Mouse (Mus musculus) 3134 (cell line): ENCODE measurements around the gene Kank2.

ENCODE experiments used
- DNase-seq: peaks from one replicate; pipeline ENCODE4 v3.0.0-alpha.2; 2011; ENCODE audit warnings: low spot score; ENCODE audit not compliant: insufficient read length; ENCODE audit errors: extremely low read depth

The Kank2 gene

DNA sequence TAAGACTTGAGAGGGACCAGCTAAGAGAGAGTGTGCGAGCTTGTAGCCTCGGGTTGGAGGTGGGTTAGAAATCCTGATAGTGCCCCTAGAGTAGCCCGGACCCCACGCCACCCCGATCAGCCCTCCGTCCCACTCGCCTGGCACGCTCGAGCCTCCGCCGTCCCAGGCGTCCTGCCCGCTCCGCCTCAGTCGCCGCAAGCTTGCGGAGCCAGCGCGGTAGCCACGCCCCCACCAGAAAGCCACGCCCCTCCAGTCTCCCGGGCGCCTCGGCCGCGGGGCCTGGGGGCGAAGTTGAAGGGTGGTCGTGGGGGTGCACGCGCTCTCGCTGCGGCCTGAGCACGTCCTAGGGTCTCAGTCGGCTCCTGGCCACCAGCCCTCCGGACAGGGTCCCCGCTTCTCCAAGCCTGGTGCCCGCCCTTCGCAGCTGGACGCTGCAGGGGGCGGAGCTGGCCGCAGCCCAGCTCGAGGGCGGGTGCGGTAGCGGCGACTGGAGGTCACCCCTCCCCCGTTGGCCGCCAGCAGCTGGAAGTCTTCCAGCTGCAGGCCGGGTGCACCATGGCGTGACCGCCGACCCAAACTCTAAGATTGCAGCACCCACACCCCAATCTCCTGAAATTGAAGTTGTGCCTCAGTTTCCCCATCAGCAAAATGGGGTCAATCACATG, at the start of gene Kank2:
TSS of gene Kank2 (minus strand) at position 400 of the 665 bp plus-strand sequence.
- peak; percentile 91 for DNase-seq

DNA sequence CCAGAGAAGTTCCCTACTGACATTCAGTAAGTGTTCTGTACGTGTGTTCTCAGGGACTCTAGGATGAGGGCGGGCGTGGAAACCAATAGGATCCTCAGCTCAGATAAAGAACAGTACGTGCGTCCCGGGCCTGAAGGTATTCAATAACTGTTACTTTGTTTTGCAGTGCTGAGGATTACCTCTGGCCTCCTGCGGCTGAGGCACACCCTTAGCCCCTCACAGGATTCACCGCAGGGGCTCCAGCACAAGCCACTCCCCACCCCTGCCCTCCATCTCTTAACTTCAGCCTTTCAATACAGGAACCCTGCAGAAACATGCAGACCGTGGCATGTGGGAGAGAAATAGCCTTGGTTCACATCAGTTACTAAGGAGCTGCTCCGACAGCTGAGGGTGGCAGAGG, 49.4 kb upstream of the Kank2 start:
- no peak for DNase-seq

DNA sequence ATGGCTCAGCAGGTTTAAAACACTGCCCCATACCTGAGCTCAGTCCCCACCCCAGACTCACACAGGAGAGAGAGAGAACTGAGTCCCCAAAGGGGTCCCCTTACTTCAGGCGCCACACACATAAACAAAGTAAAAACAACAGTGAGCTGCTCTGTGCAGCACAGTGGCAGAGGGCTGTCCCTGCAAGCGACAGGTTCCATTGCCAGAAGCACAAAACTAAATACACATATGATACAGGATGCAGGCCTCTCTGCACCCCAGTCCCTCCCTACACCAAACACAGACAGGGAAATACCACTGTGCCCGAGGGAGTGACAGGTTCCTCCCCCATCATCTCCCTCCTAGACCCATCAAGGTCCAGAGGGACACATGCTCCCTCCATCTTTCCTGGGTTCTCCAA, 48.9 kb upstream of the Kank2 start:
- DNase-seq, result no peak

DNA sequence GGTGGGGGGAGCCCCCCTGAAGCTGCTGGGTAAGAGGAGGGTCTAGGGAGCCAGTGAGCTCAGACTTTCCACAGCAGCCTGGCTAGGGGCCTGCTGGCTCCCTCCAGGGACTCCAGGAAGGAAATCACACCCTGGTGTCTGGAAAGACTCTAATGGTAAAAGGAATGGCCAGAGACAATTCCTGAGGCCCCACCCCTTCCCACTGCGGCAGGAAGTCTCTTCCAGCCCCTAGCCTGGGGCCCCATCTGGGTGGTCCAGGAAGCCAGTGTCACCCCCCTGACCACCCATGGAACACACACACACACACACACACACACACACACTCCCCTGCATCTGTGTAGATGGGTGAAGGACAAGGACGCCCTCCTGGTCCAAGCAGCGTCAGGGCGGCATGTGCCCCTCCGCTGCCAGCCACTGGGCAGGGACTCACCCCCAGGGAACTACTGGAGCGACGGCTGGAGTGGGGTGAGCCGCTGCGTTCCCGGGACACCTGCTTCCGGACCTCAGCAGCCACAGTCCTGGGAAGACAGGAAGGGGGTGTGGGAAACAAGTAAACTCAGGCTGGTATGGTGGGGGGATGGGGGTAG, 48.3 kb upstream of the Kank2 start:
- no peak for DNase-seq

DNA sequence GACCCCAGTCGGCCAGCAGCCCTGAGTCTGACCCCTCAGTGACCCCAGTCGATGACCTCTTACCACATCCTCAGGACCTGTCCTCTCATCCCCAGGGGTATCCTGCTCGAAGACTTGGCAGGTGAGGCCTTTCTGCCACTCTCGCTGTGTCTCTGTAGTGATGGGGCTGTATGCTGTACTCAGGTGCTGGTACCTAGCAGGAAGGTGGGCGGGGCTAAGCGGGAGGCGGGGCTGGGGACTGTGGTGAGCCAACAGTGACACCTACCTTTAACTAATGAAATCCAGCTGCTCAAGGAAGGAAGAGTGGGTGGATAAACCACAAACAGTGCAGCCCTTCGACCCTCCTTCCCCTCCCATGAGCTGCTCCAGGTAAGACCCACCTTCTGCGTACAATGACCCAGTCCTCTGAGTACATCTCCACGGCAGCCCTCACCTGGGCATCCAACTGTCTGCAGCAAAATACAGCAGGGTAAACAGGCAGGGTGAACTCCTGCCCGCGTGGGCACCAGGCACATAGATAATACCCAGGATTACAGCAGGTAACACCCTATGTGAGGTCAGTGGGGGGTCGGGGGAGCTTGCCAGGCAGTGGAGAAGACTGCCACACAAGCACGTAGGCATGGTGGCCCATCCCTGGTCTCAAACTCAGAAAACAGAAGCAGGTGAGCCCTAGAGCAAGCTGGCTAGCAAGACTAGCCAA, 47.0 kb upstream of the Kank2 start:
- no peak for DNase-seq

DNA sequence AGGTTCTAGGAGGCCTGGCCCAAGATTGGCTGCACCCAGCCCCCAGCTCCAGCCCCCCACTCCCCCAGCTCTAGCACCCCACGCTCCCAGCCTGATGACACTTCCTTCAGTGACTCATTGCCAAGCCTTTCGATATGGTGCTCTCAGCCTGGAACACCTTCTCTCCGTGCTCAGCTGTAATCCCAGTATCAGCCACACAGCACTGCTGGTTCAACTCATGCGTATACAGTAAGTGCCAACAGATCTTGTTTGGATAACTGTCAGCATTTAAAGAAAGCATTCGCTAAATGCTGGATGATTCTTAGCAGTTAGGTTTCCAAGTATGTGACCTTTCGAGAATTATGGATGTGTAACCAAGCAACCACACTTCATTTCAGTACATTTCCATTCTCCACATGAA, 44.5 kb upstream of the Kank2 start:
- no peak for DNase-seq

DNA sequence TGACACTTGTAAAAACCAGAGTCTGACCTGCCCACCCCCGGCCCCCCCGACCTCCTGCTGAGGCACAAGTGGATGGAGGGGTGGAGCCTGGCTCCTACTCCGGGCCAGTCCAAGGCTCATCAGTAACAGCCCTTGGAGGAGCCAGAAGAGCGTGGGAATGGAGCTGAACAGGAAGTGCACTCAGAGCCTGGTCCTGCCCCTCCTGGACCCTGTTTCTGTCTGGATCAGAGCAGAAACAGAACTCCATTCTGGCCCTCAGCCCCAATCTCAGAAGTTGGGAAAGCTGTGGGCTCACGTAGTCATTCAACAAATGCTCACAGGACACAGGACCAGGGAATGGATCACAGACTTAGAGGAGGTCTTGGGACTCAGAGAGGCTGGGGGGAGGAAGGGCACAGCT, 43.8 kb upstream of the Kank2 start:
- no peak for DNase-seq

DNA sequence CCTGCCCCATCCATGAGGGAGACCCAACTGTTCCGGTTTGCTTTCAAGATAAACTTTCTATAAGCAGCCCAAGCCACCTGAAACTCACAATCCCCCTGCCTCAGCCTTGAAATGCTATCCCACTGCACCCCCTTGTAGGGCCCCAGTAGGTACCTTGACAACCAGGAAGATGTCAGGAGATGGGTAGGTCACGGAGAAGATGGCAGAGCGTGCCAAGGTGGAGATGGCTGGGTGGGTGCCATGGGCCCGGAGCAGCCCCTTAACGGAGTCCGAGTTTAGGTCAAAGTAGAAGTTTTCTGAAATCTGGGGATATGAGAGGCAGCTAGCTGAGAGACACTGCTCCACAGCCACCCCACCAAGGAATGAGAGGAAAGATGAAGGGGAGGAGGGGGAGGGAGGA, 42.8 kb upstream of the Kank2 start:
- no peak for DNase-seq

DNA sequence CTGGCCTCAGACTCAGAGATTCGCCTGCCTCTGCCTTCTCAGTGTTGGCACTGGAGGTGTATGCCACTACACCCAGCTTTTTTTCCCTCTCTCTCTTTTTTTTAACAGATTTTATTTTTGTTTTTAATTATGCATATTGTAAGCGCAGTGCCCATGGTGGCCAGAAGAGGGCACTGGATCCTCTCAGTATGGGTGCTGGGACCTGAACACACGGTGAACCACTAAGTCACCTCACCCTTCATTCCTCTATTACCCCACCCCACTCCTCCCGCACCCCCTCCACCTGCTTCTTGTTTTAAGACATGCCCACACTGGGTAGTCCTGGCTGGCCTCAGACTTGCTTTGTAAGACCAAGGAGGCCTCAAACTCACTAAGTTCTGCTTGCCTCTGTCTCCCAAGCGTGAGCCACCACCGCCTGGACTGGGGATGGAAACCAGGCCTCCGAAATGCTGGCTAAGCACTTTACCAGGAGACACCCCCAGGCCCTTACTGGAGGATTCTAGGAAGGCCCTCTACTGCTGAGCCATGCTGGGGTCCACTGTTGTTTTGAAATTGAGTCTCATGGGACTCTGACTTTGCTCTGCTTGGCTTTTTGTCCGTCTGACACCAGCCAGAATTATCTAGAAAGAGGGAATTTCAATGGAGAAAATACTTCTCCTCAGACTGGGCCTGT, 41.7 kb upstream of the Kank2 start:
- DNase-seq, result peak; percentile 38

DNA sequence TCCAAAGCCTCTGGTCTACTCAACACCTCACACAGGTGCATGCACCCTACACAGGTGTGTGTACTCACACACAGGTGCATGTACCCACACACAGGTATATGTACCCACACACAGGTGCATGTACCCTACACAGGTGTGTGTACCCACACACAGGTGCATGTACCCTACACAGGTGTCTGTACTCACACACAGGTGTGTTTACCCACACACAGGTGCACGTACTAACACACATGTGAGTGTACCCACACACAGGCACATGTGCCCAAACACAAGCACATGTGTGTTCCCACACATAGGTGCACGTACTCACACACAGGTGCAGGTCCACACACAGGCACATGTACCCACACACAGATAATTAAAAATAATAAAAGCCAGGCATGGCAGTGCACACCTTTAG, 39.1 kb upstream of the Kank2 start:
- no peak for DNase-seq

DNA sequence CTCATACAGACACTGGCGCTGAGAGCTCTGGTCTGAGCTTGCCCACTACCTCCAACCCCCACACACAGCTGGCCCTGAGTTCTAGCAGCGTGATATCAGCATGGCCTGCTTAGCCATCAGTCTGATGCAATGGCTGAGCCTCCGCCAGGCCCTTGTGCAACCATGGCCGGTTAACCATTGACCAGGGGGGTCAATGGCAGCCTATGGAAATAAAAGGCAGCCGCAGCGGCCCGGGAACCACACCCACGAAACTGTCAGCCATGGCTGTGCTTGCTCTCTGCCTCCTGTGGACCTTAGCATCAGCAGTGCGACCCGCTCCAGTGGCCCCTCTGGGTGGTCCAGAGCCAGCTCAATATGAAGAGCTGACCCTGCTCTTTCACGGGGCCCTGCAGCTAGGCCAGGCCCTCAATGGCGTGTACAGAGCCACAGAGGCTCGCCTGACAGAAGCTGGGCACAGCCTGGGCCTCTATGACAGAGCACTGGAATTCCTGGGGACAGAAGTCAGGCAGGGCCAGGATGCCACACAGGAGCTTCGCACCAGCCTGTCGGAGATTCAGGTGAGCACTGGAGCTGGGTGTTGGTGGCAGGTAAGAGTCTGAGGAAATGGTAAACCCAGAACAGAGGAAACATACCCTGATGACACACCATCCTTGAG, 36.8 kb upstream of the Kank2 start, which contains the start of gene Angptl8:
TSS of gene Angptl8 (plus strand) at position 253 of the 655 bp plus-strand sequence.
- no peak for DNase-seq

DNA sequence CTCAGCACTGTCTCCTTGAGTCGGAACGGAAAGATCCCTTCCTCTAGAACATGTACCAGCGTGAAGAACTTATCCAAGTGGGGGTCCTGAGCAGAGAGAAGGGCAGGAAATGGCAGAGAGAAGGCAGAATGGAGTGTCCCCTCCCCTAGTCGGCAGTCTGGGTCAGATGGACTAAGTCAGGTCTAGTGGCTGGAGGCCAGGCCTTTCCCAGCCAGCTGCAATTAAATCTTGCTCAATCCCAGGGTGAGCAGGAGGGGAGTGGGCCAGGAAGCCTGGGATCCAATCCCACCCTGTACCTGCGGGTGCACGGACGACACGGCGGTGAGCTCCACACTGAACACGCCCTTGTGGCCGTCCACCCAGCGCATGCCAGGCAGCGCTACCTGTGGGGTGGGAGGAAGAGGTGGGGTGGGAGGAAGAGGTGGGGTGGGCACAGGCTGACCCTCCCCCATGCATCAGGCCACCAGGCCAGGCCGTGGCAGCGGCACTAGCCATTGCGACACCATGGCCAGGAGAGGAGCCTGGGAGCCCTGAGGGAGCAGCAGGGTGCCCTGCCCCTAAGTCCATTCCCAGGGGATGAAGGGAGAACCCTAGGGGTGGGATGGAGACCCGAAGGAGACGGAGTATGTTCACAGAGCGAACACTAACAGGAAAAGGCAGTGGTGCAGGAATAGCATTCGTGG, 33.2 kb upstream of the Kank2 start:
- DNase-seq, result no peak

DNA sequence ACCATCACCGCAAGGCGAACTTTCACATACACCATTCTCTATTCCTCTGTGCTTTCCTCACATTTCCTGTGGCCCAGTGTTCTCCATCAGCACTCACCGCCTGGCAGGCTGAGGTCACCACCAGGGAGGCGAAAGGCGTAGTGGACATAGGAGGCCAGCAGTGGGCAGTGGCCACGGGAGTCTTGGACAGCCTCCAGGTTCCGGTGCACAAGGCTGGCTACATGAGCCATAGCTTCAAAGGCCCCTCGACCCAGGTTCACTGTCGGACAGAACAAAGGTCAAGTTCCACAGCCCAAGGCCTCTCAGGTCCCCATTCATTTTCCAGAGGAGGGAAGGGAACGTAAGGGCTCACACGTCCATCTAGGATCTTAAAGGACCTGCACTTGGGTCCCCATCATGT, 32.4 kb upstream of the Kank2 start:
- DNase-seq, result no peak

DNA sequence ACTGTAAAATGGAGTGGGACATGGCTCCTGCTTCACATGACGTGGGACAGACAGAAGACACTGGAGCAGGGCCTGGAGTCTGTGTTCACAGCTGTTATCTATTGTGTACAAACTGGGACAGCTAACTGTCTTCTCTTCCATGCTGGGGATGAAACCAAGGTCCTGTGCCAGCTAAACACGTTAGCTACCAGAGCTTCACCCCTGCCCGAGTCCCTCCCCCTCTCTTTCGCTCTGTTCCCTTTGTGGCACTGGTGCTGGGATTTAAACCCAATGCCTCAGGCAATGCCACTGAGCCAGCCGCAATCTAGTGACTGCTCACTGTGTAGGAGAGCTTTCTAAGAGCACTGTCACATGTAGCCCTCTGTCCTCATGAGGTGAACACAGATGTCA, 31.9 kb upstream of the Kank2 start:
- no peak for DNase-seq

DNA sequence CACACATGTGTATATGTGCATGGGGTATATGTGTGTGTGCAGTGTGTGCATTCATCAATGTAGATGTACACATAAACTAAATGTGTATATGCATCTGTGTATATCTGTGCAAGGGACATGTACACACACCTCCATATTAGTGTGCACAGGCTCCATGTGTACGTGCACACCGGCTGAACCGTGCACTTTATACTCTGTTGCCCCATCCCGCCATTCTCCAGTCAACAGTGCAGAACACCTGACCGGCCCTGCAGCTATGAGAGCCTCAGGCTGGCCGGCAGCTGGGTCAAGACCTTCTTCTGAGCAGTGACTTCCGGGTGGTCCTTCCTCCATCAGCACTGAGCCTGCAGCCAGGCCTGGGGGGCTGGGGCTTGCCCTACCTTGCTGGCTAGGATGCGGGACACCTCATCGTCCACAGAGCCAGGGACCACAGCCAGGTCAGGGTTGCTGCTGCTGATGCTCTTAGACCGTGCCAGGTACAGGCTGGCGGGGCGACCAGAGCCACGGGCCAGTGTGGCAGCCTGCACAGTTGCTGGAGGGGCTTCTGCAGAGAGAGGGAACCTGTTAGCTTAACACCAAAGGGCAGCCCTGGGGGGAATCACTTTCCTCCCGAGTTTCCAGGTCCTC, 31.4 kb upstream of the Kank2 start:
- DNase-seq, result no peak

DNA sequence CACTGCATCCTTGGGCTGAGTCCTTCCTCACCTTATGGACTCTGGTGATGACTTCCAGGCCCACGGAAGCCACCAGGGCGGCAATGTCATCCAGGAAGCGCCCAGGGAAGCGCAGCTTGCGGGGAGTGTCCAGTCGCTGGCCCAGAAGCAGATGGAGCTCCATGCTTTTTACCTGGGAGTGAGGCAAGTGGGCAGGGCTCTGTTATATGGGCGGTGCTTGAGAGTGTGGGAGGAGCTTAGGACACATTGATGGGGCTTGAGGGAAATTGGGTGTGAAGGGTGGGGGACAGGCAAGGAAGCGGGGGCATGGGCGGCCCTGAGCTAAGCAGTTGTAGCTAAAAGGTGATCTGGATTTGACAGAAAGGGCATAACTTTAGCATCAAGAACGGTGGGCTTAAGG, 25.8 kb upstream of the Kank2 start:
- DNase-seq, result no peak

DNA sequence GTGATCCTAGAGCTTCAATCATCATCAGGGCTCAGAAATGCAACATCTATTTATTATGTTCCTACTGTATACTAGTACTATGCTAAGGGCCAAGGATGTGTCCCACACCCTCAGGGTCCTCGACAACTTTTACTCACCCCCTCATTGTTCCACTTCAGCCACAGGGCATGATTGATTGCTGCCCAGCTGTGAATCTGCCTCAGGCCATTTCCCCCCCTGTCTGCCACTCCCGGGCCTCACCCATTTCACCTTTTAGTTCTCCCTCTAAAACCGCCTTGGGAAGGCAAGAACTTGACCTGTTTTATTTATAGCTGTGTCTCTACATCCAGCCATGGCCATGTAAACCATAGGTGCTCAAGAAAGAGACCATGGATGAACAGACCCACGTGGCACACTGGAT, 25.4 kb upstream of the Kank2 start:
- DNase-seq, result no peak

DNA sequence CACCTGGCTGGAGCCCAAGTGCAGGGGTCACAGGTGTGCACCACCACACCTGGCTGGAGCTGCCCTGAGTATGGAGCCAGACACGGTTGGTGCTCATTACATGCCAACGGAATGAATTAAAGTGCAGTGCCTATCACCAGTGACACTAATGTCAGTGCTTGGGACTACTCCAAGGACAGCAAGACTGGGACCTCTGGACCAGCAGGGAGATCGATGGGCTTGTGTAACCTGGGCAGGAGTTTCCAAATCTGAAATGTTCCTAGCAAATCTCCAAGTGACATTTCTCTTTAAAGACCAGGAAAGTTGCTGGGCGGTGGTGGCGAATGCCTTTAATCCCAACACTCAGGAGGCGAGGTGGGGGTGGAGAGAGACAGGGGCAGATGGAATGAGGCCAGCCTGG, 24.1 kb upstream of the Kank2 start:
- no peak for DNase-seq

DNA sequence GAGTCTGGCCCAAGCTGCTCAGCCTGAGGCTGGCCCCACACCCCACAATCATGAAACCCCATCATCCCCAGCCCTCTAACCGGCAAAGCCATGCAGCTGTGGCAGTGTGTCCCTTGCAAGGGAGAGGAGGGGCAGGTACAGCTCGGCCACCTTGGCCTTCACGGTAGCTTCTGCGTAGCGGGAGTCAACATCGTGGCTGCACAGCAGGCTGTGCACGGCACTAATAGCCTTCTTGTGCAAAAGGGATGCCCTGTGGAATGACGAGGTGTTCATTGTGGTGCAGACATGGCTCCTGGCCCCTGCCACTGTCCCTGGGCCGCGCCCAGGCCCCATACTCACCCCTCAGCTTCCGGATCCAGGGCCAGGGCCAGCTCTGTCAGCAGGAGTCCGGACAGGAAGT, 21.6 kb upstream of the Kank2 start:
- no peak for DNase-seq

DNA sequence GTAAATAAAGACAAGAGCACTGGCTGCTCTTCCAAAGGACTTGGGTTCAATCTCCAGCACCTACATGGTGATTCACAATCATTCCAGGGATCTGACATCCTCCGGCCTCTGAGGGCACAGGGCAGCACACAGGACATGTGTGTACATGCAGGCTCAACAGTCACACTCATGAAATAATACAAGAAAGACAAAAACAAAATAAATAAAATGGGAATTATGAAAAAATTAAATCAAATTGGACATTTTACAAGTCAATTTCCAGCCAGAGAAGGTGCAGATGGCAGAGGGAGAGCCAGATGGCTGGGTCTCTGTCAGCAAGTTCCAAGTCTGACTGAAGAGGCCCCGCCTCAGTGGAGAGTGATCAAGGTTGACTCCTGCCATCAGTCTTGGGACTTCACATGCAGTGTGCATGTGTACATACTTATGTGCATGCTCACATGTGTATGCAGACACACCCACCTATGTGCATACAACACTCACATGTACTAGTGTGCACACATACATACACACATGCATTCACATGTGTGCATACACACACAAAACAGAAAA, 20.7 kb upstream of the Kank2 start:
- DNase-seq, result no peak
